Mouse (Mus musculus): ENCODE measurements around the gene Midn. TPM values are rescaled to one million over a fixed set of nuclear protein-coding genes. Genes with fewer than 3 reads are reported as not detected.

Gene Midn
- polyA plus RNA-seq, 1 experiment from 2014 or later = 18.6 TPM

- Histone ChIP-seq H3K4me1 (replicated peaks; ENCODE audit: insufficient read depth, low read length) (peaks cover 72% of the 10 kb centered on the region), H3K9me3 (replicated peaks; ENCODE audit: low read length) (no peaks in the 10 kb centered on the region), H3K9ac (ENCODE audit: low read depth, low read length) (0 out of 2 replicates have a peak overlapping the region, but pooled peaks have one; percentile 98), H3K4me3 (replicated peaks; ENCODE audit: low read depth, low read length) (no peak overlapping the region), H3K27me3 (ENCODE audit: insufficient read depth, low read length) (no peaks in the 10 kb centered on the region), H3K36me3 (ENCODE audit: insufficient read depth, low read length) (peaks cover 46% of the 10 kb centered on the region), H3K4me2 (ENCODE audit: low read length) (no peak overlapping the region), H3K27ac (peak overlapping the region; percentile 100)
- 80% methylated on average over 7 of the region's 7 CpGs for WGBS
- ATAC-seq (replicated peaks; ENCODE audit: low FRiP score, low read depth) (no peak), DNase-seq (ENCODE audit: low spot score) (no peak)
- TF ChIP-seq CTCF (IDR thresholded peaks at IDR 0.05; ENCODE audit: low read depth) = no peak
Observed at GRCm38 (mm10) chr10:80154384-80154783, 6.3 kb downstream of the Midn start.

- Histone ChIP-seq H3K27me3 (ENCODE audit: insufficient read depth, low read length) (no peaks in the 10 kb centered on the region), H3K36me3 (ENCODE audit: insufficient read depth, low read length) (peaks cover 42% of the 10 kb centered on the region), H3K9me3 (replicated peaks; ENCODE audit: low read length) (no peaks in the 10 kb centered on the region), H3K9ac (ENCODE audit: low read depth, low read length) (no peak overlapping the region), H3K4me2 (ENCODE audit: low read length) (no peak overlapping the region), H3K4me1 (replicated peaks; ENCODE audit: insufficient read depth, low read length) (peaks cover 75% of the 10 kb centered on the region), H3K4me3 (replicated peaks; ENCODE audit: low read depth, low read length) (no peak overlapping the region), H3K27ac (no peak overlapping the region)
- DNase-seq (ENCODE audit: low spot score) = no peak
- ATAC-seq (replicated peaks; ENCODE audit: low FRiP score, low read depth) = no peak
- no peak for TF ChIP-seq CTCF (IDR thresholded peaks at IDR 0.05; ENCODE audit: low read depth)
- WGBS = 26% methylated on average over 1 of the region's 1 CpGs
Observed at GRCm38 (mm10) chr10:80155277-80155676, 7.2 kb downstream of the Midn start.

- no peak for TF ChIP-seq CTCF (IDR thresholded peaks at IDR 0.05; ENCODE audit: low read depth)
- no peak overlapping the region for H3K4me2 ChIP-seq (ENCODE audit: low read length)
- H3K4me3 ChIP-seq (replicated peaks; ENCODE audit: low read depth, low read length) = no peak overlapping the region
- DNase-seq (ENCODE audit: low spot score) (no peak), ATAC-seq (replicated peaks; ENCODE audit: low FRiP score, low read depth) (no peak)
- 75% methylated on average over 29 of the region's 29 CpGs for WGBS
- peaks cover 84% of the 10 kb centered on the region for H3K4me1 ChIP-seq (replicated peaks; ENCODE audit: insufficient read depth, low read length)
- peak overlapping the region; percentile 98 for H3K27ac ChIP-seq
- H3K27me3 ChIP-seq (ENCODE audit: insufficient read depth, low read length) = no peaks in the 10 kb centered on the region
- H3K36me3 ChIP-seq (ENCODE audit: insufficient read depth, low read length) = peaks cover 42% of the 10 kb centered on the region
- H3K9me3 ChIP-seq (replicated peaks; ENCODE audit: low read length) = no peaks in the 10 kb centered on the region
- no peak overlapping the region for H3K9ac ChIP-seq (ENCODE audit: low read depth, low read length)
Observed at GRCm38 (mm10) chr10:80156002-80156751, 8.1 kb downstream of the Midn start.

- H3K4me3 ChIP-seq (replicated peaks; ENCODE audit: low read depth, low read length) = no peak overlapping the region
- H3K9ac ChIP-seq (ENCODE audit: low read depth, low read length) = no peak overlapping the region
Observed at GRCm38 (mm10) chr10:80156752-80157053, 8.6 kb downstream of the Midn start.

GRCm38 (mm10) chr10:80157141-80157929 is 9.3 kb downstream of the Midn start:
- peak overlapping the region; percentile 35; the same call in 1 of the 2 replicates for H3K9ac ChIP-seq (ENCODE audit: low read depth, low read length)
- no peak overlapping the region for H3K4me3 ChIP-seq (replicated peaks; ENCODE audit: low read depth, low read length)
- H3K4me1 ChIP-seq (replicated peaks; ENCODE audit: insufficient read depth, low read length) = peaks cover 87% of the 10 kb centered on the region

More at GRCm38 (mm10) chr10:80156752-80157053, 8.6 kb downstream of the Midn start:
- Histone ChIP-seq H3K36me3 (ENCODE audit: insufficient read depth, low read length) (peaks cover 42% of the 10 kb centered on the region), H3K9me3 (replicated peaks; ENCODE audit: low read length) (no peaks in the 10 kb centered on the region), H3K4me1 (replicated peaks; ENCODE audit: insufficient read depth, low read length) (peaks cover 84% of the 10 kb centered on the region), H3K27me3 (ENCODE audit: insufficient read depth, low read length) (no peaks in the 10 kb centered on the region), H3K27ac (peak overlapping the region; percentile 98), H3K4me2 (ENCODE audit: low read length) (no peak overlapping the region)
- DNase-seq (ENCODE audit: low spot score) (peak; percentile 65), ATAC-seq (replicated peaks; ENCODE audit: low FRiP score, low read depth) (no peak)
- TF ChIP-seq CTCF (IDR thresholded peaks at IDR 0.05; ENCODE audit: low read depth) = no peak
- 37% methylated on average over 7 of the region's 7 CpGs for WGBS

GRCm38 (mm10) chr10:80158307-80158986 is 10.4 kb downstream of the Midn start:
- DNase-seq (ENCODE audit: low spot score) = peak; percentile 81
- peak overlapping the region; percentile 18 for H3K9ac ChIP-seq (ENCODE audit: low read depth, low read length)
- H3K9me3 ChIP-seq (replicated peaks; ENCODE audit: low read length) = no peaks in the 10 kb centered on the region
- WGBS = 4% methylated on average over 18 of the region's 18 CpGs
- H3K36me3 ChIP-seq (ENCODE audit: insufficient read depth, low read length) = peaks cover 33% of the 10 kb centered on the region
- H3K27ac ChIP-seq = peak overlapping the region; percentile 98
- H3K27me3 ChIP-seq (ENCODE audit: insufficient read depth, low read length) = no peaks in the 10 kb centered on the region
- peaks cover 83% of the 10 kb centered on the region for H3K4me1 ChIP-seq (replicated peaks; ENCODE audit: insufficient read depth, low read length)
- H3K4me3 ChIP-seq (replicated peaks; ENCODE audit: low read depth, low read length) = no peak overlapping the region
- TF ChIP-seq CTCF (IDR thresholded peaks at IDR 0.05; ENCODE audit: low read depth) = no peak
- ATAC-seq (replicated peaks; ENCODE audit: low FRiP score, low read depth) = no peak
- peak overlapping the region; percentile 67 for H3K4me2 ChIP-seq (ENCODE audit: low read length)

More at GRCm38 (mm10) chr10:80157141-80157929, 9.3 kb downstream of the Midn start:
- WGBS = 44% methylated on average over 15 of the region's 15 CpGs
- Histone ChIP-seq H3K4me2 (ENCODE audit: low read length) (no peak overlapping the region), H3K27ac (peak overlapping the region; percentile 98), H3K27me3 (ENCODE audit: insufficient read depth, low read length) (no peaks in the 10 kb centered on the region), H3K36me3 (ENCODE audit: insufficient read depth, low read length) (peaks cover 42% of the 10 kb centered on the region), H3K9me3 (replicated peaks; ENCODE audit: low read length) (no peaks in the 10 kb centered on the region)
- DNase-seq (ENCODE audit: low spot score) = no peak
- ATAC-seq (replicated peaks; ENCODE audit: low FRiP score, low read depth) = no peak
- no peak for TF ChIP-seq CTCF (IDR thresholded peaks at IDR 0.05; ENCODE audit: low read depth)

Data from kidney, postnatal 0 days (tissue).